Mouse (Mus musculus) forebrain, embryonic 13.5 days (tissue): ENCODE data around the gene 1700018B08Rik. TPM values are rescaled to one million over a fixed set of nuclear protein-coding genes. Genes with fewer than 3 reads are reported as not detected.
A peak's percentile ranks its signal among the peaks of the same experiment; 100 is the strongest.

ENCODE experiments used
- ATAC-seq: fragments of 200-750 bp; cut with Nextera tagmentation; 2 replicates; pipeline ENCODE4 v1.8.0; 2017
- H3K27ac ChIP-seq: fragments of 300-500 bp; sonication (generic); 2 replicates; pipeline ENCODE4 v1.5.1; 2015; ENCODE audit warnings: inconsistent platforms, mild to moderate bottlenecking, moderate library complexity
- H3K27me3 ChIP-seq: fragments of 300-500 bp; sonication (generic); 2 replicates; pipeline ENCODE4 v1.6.1; 2015; ENCODE audit warnings: mild to moderate bottlenecking, inconsistent platforms
- H3K36me3 ChIP-seq: fragments of 300-500 bp; sonication (generic); 2 replicates; pipeline ENCODE4 v1.6.1; 2015; ENCODE audit warnings: mild to moderate bottlenecking, inconsistent platforms; ENCODE audit not compliant: poor library complexity, severe bottlenecking
- H3K4me1 ChIP-seq: fragments of 300-500 bp; sonication (generic); 2 replicates; pipeline ENCODE4 v1.6.1; 2015; ENCODE audit warnings: inconsistent platforms
- H3K4me2 ChIP-seq: fragments of 300-500 bp; sonication (generic); 2 replicates; pipeline ENCODE4 v1.6.1; 2015; ENCODE audit warnings: inconsistent platforms, mild to moderate bottlenecking, moderate library complexity
- H3K4me3 ChIP-seq: fragments of 300-500 bp; sonication (generic); 2 replicates; pipeline ENCODE4 v1.5.1; 2015; ENCODE audit warnings: mild to moderate bottlenecking, inconsistent platforms
- H3K9ac ChIP-seq: fragments of 300-500 bp; sonication (generic); 2 replicates; pipeline ENCODE4 v1.6.1; 2015; ENCODE audit warnings: mild to moderate bottlenecking, inconsistent platforms
- H3K9me3 ChIP-seq: fragments of 300-500 bp; sonication (generic); replicated peaks from 2 replicates; pipeline ENCODE4 v1.6.1; 2016; ENCODE audit warnings: inconsistent platforms
- WGBS: fragments of 180-500 bp; shearing (Covaris S2); methylation state at CpG from one replicate; pipeline ENCODE4 v1.1.7; 2015; 5-methylcytosine and 5-hydroxymethylcytosine counted together
- polyA plus RNA-seq: library from polyadenylated mRNA; unstranded; fragments of >200 nt; fragmentation: Nextera tagmentation; extraction: Ambion mirVana; gene quantifications from 2 replicates; pipeline ENCODE4 v1.2.1, GENCODE M21; 2015

The 1700018B08Rik gene
- polyA plus RNA-seq, 1 experiment from 2014 or later = not detected

GRCm38 (mm10) chr8:121532381-121532780 lies 11.7 kb downstream of the 1700018B08Rik start:
- no peak overlapping the region for H3K27ac ChIP-seq
- H3K4me2 ChIP-seq = no peak overlapping the region
- H3K36me3 ChIP-seq = no peaks in the 10 kb centered on the region
- no peaks in the 10 kb centered on the region for H3K4me1 ChIP-seq
- H3K9ac ChIP-seq = no peak overlapping the region
- H3K27me3 ChIP-seq = no peaks in the 10 kb centered on the region
- no peak overlapping the region for H3K4me3 ChIP-seq
- no peaks in the 10 kb centered on the region for H3K9me3 ChIP-seq
- no peak for ATAC-seq
- 56% methylated on average over 5 of the region's 5 CpGs for WGBS

GRCm38 (mm10) chr8:121530639-121531038 lies 13.5 kb downstream of the 1700018B08Rik start:
- no peaks in the 10 kb centered on the region for H3K36me3 ChIP-seq
- no peaks in the 10 kb centered on the region for H3K4me1 ChIP-seq
- no peak overlapping the region for H3K27ac ChIP-seq
- no peak overlapping the region for H3K9ac ChIP-seq
- no peak overlapping the region for H3K4me3 ChIP-seq
- 87% methylated on average over 10 of the region's 10 CpGs for WGBS
- no peak for ATAC-seq
- H3K4me2 ChIP-seq = no peak overlapping the region
- H3K9me3 ChIP-seq = no peaks in the 10 kb centered on the region
- no peaks in the 10 kb centered on the region for H3K27me3 ChIP-seq

GRCm38 (mm10) chr8:121528790-121529189 lies 15.3 kb downstream of the 1700018B08Rik start:
- 92% methylated on average over 15 of the region's 15 CpGs for WGBS
- Histone ChIP-seq H3K4me2 (no peak overlapping the region), H3K4me3 (no peak overlapping the region), H3K9ac (no peak overlapping the region), H3K27me3 (peaks cover 3% of the 10 kb centered on the region; the same call in 1 of the 2 replicates), H3K27ac (no peak overlapping the region), H3K9me3 (no peaks in the 10 kb centered on the region), H3K4me1 (no peaks in the 10 kb centered on the region), H3K36me3 (no peaks in the 10 kb centered on the region)
- no peak for ATAC-seq

- no peaks in the 10 kb centered on the region for H3K4me1 ChIP-seq
- no peaks in the 10 kb centered on the region for H3K36me3 ChIP-seq
- H3K9ac ChIP-seq = no peak overlapping the region
- no peak overlapping the region for H3K27ac ChIP-seq
- WGBS = 83% methylated on average over 9 of the region's 9 CpGs
- H3K4me2 ChIP-seq = no peak overlapping the region
- no peaks in the 10 kb centered on the region for H3K9me3 ChIP-seq
- H3K4me3 ChIP-seq = no peak overlapping the region
- peaks cover 3% of the 10 kb centered on the region; the same call in 1 of the 2 replicates for H3K27me3 ChIP-seq
- ATAC-seq = no peak
Observed at GRCm38 (mm10) chr8:121527751-121528150, 16.4 kb downstream of the 1700018B08Rik start.

- Histone ChIP-seq H3K9me3 (no peaks in the 10 kb centered on the region), H3K27ac (no peak overlapping the region), H3K4me1 (no peaks in the 10 kb centered on the region), H3K4me2 (no peak overlapping the region), H3K36me3 (no peaks in the 10 kb centered on the region), H3K9ac (no peak overlapping the region), H3K4me3 (no peak overlapping the region), H3K27me3 (peaks cover 3% of the 10 kb centered on the region; the same call in 1 of the 2 replicates)
- ATAC-seq = no peak
- WGBS = 77% methylated on average over 6 of the region's 6 CpGs
Observed at GRCm38 (mm10) chr8:121526811-121527550, 17.1 kb downstream of the 1700018B08Rik start.

GRCm38 (mm10) chr8:121525111-121525818 lies 18.9 kb downstream of the 1700018B08Rik start:
- H3K4me1 ChIP-seq = no peaks in the 10 kb centered on the region
- no peak for ATAC-seq

GRCm38 (mm10) chr8:121513429-121513828 lies 30.7 kb downstream of the 1700018B08Rik start:
- no peak overlapping the region for H3K9ac ChIP-seq
- no peak overlapping the region for H3K4me3 ChIP-seq
- H3K27ac ChIP-seq = no peak overlapping the region
- no peaks in the 10 kb centered on the region for H3K9me3 ChIP-seq
- H3K4me2 ChIP-seq = no peak overlapping the region
- H3K4me1 ChIP-seq = no peaks in the 10 kb centered on the region
- 9% methylated on average over 12 of the region's 12 CpGs for WGBS
- H3K36me3 ChIP-seq = no peaks in the 10 kb centered on the region
- H3K27me3 ChIP-seq = peaks cover 41% of the 10 kb centered on the region
- ATAC-seq = 0 out of 2 replicates have a peak, but pooled peaks have one; percentile 57

More at GRCm38 (mm10) chr8:121525111-121525818, 18.9 kb downstream of the 1700018B08Rik start:
- no peak overlapping the region for H3K4me3 ChIP-seq
- H3K27me3 ChIP-seq = peaks cover 3% of the 10 kb centered on the region; the same call in 1 of the 2 replicates
- WGBS = 81% methylated on average over 18 of the region's 18 CpGs
- no peaks in the 10 kb centered on the region for H3K9me3 ChIP-seq
- H3K36me3 ChIP-seq = no peaks in the 10 kb centered on the region
- no peak overlapping the region for H3K27ac ChIP-seq
- H3K9ac ChIP-seq = no peak overlapping the region
- no peak overlapping the region for H3K4me2 ChIP-seq

GRCm38 (mm10) chr8:121511751-121512150 lies 32.4 kb downstream of the 1700018B08Rik start:
- WGBS = 53% methylated on average over 9 of the region's 9 CpGs
- Histone ChIP-seq H3K9ac (no peak overlapping the region), H3K27me3 (peaks cover 41% of the 10 kb centered on the region), H3K9me3 (no peaks in the 10 kb centered on the region), H3K4me3 (no peak overlapping the region), H3K36me3 (no peaks in the 10 kb centered on the region), H3K4me2 (no peak overlapping the region), H3K4me1 (no peaks in the 10 kb centered on the region), H3K27ac (no peak overlapping the region)
- ATAC-seq = no peak

GRCm38 (mm10) chr8:121497621-121498020 lies 46.5 kb downstream of the 1700018B08Rik start:
- Histone ChIP-seq H3K4me2 (no peak overlapping the region), H3K27me3 (no peaks in the 10 kb centered on the region), H3K9ac (no peak overlapping the region), H3K36me3 (no peaks in the 10 kb centered on the region), H3K27ac (no peak overlapping the region), H3K4me3 (no peak overlapping the region), H3K4me1 (peaks cover 2% of the 10 kb centered on the region), H3K9me3 (no peaks in the 10 kb centered on the region)
- WGBS = 86% methylated on average over 6 of the region's 6 CpGs
- ATAC-seq = no peak

- no peaks in the 10 kb centered on the region for H3K27me3 ChIP-seq
- H3K4me3 ChIP-seq = no peak overlapping the region
- H3K9ac ChIP-seq = no peak overlapping the region
- no peak overlapping the region for H3K27ac ChIP-seq
- 56% methylated on average over 9 of the region's 9 CpGs for WGBS
- no peak for ATAC-seq
- no peaks in the 10 kb centered on the region for H3K9me3 ChIP-seq
- no peaks in the 10 kb centered on the region for H3K36me3 ChIP-seq
- H3K4me2 ChIP-seq = no peak overlapping the region
- H3K4me1 ChIP-seq = no peaks in the 10 kb centered on the region
Observed at GRCm38 (mm10) chr8:121491633-121492032, 52.5 kb downstream of the 1700018B08Rik start.

GRCm38 (mm10) chr8:121484072-121484782 lies 59.9 kb downstream of the 1700018B08Rik start:
- Histone ChIP-seq H3K9me3 (no peaks in the 10 kb centered on the region), H3K4me2 (no peak overlapping the region), H3K27ac (no peak overlapping the region), H3K36me3 (no peaks in the 10 kb centered on the region), H3K4me1 (peaks cover 15% of the 10 kb centered on the region), H3K9ac (no peak overlapping the region), H3K4me3 (no peak overlapping the region), H3K27me3 (0 out of 2 replicates have a peak, but pooled peaks cover 5% of the 10 kb centered on the region)
- no peak for ATAC-seq
- 83% methylated on average over 20 of the region's 23 CpGs for WGBS
